Mouse (Mus musculus) liver, embryonic 14.5 days (tissue): ENCODE measurements around the gene Prop1. TPM values are rescaled to one million over a fixed set of nuclear protein-coding genes. Genes with fewer than 3 reads are reported as not detected.

Experiments
- ATAC-seq: fragments of 200-750 bp; cut with Nextera tagmentation; 2 replicates; pipeline ENCODE4 v1.8.0; 2017; ENCODE audit warnings: moderate number of reproducible peaks, mild to moderate bottlenecking, moderate library complexity; ENCODE audit not compliant: insufficient read depth
- DNase-seq, 3 experiments: peaks; one replicate each; pipeline ENCODE4 v3.0.0-alpha.2; 2012 to 2013; ENCODE audit warnings: low read depth in 3 of 3, low spot score in 3 of 3
- H3K27ac ChIP-seq: fragments of 300-500 bp; sonication (generic); 2 replicates; pipeline ENCODE4 v1.5.1; 2014; ENCODE audit warnings: moderate library complexity, mild to moderate bottlenecking, control low read depth, inconsistent platforms
- H3K27me3 ChIP-seq: fragments of 300-500 bp; sonication (generic); 2 replicates; pipeline ENCODE4 v1.6.1; 2014; ENCODE audit warnings: mild to moderate bottlenecking, low read length, moderate library complexity; ENCODE audit not compliant: control insufficient read depth, insufficient read depth
- H3K36me3 ChIP-seq: fragments of 300-500 bp; sonication (generic); replicated peaks from 2 replicates; pipeline ENCODE4 v1.6.1; 2014; ENCODE audit warnings: low read depth; ENCODE audit not compliant: control insufficient read depth, insufficient read depth
- H3K4me1 ChIP-seq, 2 experiments: fragments of 200-500 bp in 1 of 2; fragments of 300-500 bp in 1 of 2; sonication (generic) in 1 of 2; replicated peaks; 2 replicates each; pipeline ENCODE4 v1.6.1; 2012 to 2014; ENCODE audit warnings: antibody characterized with exemption in 1 of 2, inconsistent platforms in 1 of 2, low read length in 1 of 2; ENCODE audit not compliant: control insufficient read depth in 2 of 2, insufficient read depth in 2 of 2
- H3K4me2 ChIP-seq: fragments of 300-500 bp; sonication (generic); 2 replicates; pipeline ENCODE4 v1.6.1; 2014; ENCODE audit warnings: low read depth, mild to moderate bottlenecking, control low read depth, moderate library complexity
- H3K4me3 ChIP-seq, 2 experiments: fragments of 200-500 bp in 1 of 2; fragments of 300-500 bp in 1 of 2; sonication (generic) in 1 of 2; 2 replicates each; pipeline ENCODE4 v1.5.1; 2012 to 2014; ENCODE audit warnings: low read depth in 2 of 2, low read length in 2 of 2, mild to moderate bottlenecking in 2 of 2, control low read depth in 1 of 2, inconsistent platforms in 1 of 2, moderate library complexity in 1 of 2; ENCODE audit not compliant: insufficient read depth in 1 of 2
- H3K9ac ChIP-seq: fragments of 300-500 bp; sonication (generic); replicated peaks from 2 replicates; pipeline ENCODE4 v1.6.1; 2014; ENCODE audit warnings: mild to moderate bottlenecking, control low read depth, moderate library complexity
- H3K9me3 ChIP-seq: fragments of 300-500 bp; sonication (generic); 2 replicates; pipeline ENCODE4 v1.6.1; 2016; ENCODE audit warnings: low read length, mixed read lengths; ENCODE audit not compliant: control insufficient read depth
- CTCF ChIP-seq: IDR thresholded peaks from 2 replicates; pipeline ENCODE4 v1.5.1; 2016; ENCODE audit warnings: antibody characterized with exemption, low read depth, control low read depth
- EP300 ChIP-seq: IDR thresholded peaks from 2 replicates; pipeline ENCODE4 v1.6.1; 2016; ENCODE audit warnings: antibody characterized with exemption, low read depth
- WGBS: fragments of 180-500 bp; shearing (Covaris S2); extraction: QIAGEN DNeasy Blood & Tissue Kit; methylation state at CpG from one replicate; pipeline ENCODE4 v1.1.7; 2014; ENCODE audit not compliant: insufficient replicate concordance; 5-methylcytosine and 5-hydroxymethylcytosine counted together
- polyA plus RNA-seq, 2 experiments: library from polyadenylated mRNA; depleted of rRNA in 1 of 2; stranded (reverse) in 1 of 2; unstranded in 1 of 2; fragments of >200 nt; fragmentation: Nextera tagmentation in 1 of 2; extraction: Ambion mirVana in 1 of 2; gene quantifications; 2 replicates each; pipeline versions ENCODE4 v1.2.1 to v1.2.3; 2012 to 2014

The Prop1 gene
- polyA plus RNA-seq (2012; rRNA removed) (not detected in 2 replicates), polyA plus RNA-seq (2014; fragmentation: Nextera tagmentation; extraction: Ambion mirVana) (not detected in 2 replicates)

DNA sequence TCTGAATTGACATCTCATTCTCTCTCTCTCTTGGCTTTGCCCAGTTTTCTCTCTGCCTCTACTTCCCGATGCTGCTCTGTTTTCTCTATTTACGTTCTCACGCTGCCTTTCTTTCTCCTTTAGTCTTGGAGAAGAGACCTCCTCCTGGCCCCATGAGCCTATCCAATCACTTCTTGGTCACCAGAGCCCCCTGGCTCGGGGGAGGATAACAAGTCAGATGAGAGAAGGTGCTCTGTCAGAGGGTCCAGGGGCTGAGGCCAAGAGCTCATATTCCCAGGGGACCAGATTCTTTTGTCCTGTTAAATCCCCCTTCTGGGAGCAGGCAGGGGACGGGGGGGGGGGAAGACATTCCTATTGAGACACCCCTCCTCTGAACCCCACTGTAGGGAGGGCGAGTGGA, at the start of gene Prop1:
Gene Prop1, minus strand, starts transcription at position 101 of the 400 bp plus-strand sequence.
- no peaks in the 10 kb centered on the region for H3K27me3 ChIP-seq
- DNase-seq = no peak
- H3K27ac ChIP-seq = no peak within 1 kb of the TSS
- H3K9ac ChIP-seq = no peak within 1 kb of the TSS
- H3K9me3 ChIP-seq = no peaks in the 10 kb centered on the region
- TF ChIP-seq CTCF (no peak), EP300 (no peak)
- 43% methylated on average over 6 of the region's 6 CpGs for whole genome bisulfite sequencing
- H3K4me2 ChIP-seq = no peak within 1 kb of the TSS
- no peaks in the 10 kb centered on the region for H3K4me1 ChIP-seq
- no peak within 1 kb of the TSS for H3K4me3 ChIP-seq
- no peaks in the 10 kb centered on the region for H3K36me3 ChIP-seq
- no peak for ATAC-seq

DNA sequence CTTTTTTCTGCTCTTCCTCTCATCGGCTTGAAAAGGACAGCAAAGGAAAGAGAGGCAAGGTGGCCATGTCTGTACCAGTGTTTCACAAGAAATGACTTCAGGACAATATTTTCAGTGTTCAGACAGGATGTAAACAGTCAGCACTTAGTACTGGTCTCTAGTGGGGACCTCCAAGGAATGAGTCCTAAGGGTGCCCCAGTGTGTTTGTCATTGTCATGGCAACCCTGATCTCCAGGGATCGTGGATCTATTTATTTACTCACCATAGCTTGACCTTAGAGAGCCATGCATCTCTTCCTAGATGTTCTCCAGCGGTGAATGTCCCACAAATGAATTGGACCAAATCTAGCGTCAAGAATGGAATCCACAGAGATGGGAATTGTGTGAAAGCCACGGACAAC, 49.7 kb upstream of the Prop1 start, which contains the start of gene Olfr51:
Gene Olfr51, plus strand, starts transcription at position 301 of the 400 bp plus-strand sequence.
- Histone ChIP-seq H3K36me3 (no peaks in the 10 kb centered on the region), H3K27ac (no peak within 1 kb of the TSS), H3K9ac (no peak within 1 kb of the TSS), H3K4me2 (no peak within 1 kb of the TSS), H3K9me3 (no peaks in the 10 kb centered on the region), H3K4me1 (no peaks in the 10 kb centered on the region), H3K27me3 (no peaks in the 10 kb centered on the region), H3K4me3 (no peak within 1 kb of the TSS)
- 45% methylated on average over 5 of the region's 5 CpGs for WGBS
- TF ChIP-seq CTCF (no peak), EP300 (no peak)
- ATAC-seq = no peak
- DNase-seq = no peak

DNA sequence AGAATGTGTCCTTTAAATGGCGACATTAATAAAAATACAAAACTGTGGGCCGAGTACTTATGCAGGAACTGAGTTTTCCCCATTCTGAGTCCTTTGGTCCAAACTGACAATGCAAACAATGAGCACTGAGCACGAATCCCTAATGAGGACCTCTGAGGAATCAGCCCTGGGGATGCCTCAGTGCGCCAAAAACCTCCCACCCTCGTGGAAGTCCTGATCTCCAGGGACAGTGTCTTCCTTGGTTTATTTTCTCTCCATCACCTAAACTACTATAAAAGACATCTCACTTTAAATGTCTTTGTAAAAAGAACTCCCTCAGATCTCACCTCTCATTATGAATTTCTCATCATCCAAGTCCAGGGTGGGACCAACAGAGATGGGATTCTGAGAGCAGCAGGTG, 28.1 kb upstream of the Prop1 start, which contains the start of gene Olfr1377:
Gene Olfr1377, plus strand, starts transcription at position 301 of the 400 bp plus-strand sequence.
- H3K9me3 ChIP-seq = no peaks in the 10 kb centered on the region
- WGBS = 56% methylated on average over 5 of the region's 5 CpGs

DNA sequence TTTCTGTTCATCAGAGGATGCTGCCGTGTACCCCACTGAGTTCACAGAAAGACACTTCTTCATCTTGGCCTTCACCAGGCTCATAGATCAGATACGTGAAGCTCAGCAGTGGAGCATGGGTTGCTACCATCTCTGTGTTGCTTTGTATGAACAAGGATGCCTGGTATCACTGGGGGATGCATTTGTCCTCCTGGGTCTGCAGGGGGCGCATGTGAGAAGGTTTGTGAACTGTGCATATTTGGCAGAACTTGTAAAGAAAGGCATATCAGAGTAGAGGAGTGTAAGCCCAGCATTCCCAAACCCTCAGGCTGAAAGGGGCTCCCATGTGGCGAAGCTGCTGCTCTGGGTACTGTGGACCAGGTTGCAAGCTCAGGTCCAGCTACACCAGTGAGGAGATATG, 23.7 kb upstream of the Prop1 start:
- Histone ChIP-seq H3K27ac (no peak overlapping the region), H3K4me3 (no peak overlapping the region), H3K9me3 (no peaks in the 10 kb centered on the region), H3K27me3 (no peaks in the 10 kb centered on the region), H3K4me1 (no peaks in the 10 kb centered on the region), H3K9ac (no peak overlapping the region), H3K4me2 (no peak overlapping the region), H3K36me3 (no peaks in the 10 kb centered on the region)
- peak; percentile 36 for TF ChIP-seq CTCF
- no peak for TF ChIP-seq EP300
- DNase-seq = no peak
- ATAC-seq = no peak
- 46% methylated on average over 4 of the region's 4 CpGs for WGBS

More for the DNA sequence above, 28.1 kb upstream of the Prop1 start, which contains the start of gene Olfr1377:
- no peak within 1 kb of the TSS for H3K4me3 ChIP-seq
- TF ChIP-seq EP300 (no peak), CTCF (no peak)
- H3K4me1 ChIP-seq = no peaks in the 10 kb centered on the region
- H3K36me3 ChIP-seq = no peaks in the 10 kb centered on the region
- H3K9ac ChIP-seq = no peak within 1 kb of the TSS
- DNase-seq (no peak), ATAC-seq (no peak)
- H3K4me2 ChIP-seq = no peak within 1 kb of the TSS
- no peaks in the 10 kb centered on the region for H3K27me3 ChIP-seq
- H3K27ac ChIP-seq = no peak within 1 kb of the TSS

DNA sequence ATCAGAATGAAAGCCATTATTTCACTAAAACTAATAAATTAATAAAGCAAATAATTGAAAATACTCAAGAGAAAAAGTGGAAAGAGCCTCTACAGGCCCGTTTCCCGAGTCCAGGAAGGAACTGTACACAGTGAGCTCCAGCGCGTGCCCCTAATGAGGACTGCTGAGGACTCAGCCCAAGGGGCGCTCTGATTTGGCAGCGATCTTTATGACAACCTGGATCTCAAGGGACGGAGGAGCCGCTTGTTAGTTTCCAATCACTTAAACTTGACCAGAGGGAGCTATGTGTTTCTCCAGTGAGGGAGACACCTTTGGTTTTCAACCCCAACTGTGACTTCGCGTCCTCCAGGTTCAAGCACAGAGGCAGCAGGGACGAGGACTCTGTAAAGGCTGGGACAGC, 12.7 kb upstream of the Prop1 start, which contains the start of gene Olfr1378:
Gene Olfr1378, plus strand, starts transcription at position 301 of the 400 bp plus-strand sequence.
- no peak within 1 kb of the TSS for H3K4me2 ChIP-seq
- no peaks in the 10 kb centered on the region for H3K36me3 ChIP-seq
- no peak for ATAC-seq
- TF ChIP-seq CTCF = no peak
- TF ChIP-seq EP300 = no peak
- no peaks in the 10 kb centered on the region for H3K9me3 ChIP-seq
- WGBS = 72% methylated on average over 11 of the region's 11 CpGs
- no peak within 1 kb of the TSS for H3K9ac ChIP-seq
- H3K27me3 ChIP-seq = no peaks in the 10 kb centered on the region
- DNase-seq = no peak
- H3K4me1 ChIP-seq = no peaks in the 10 kb centered on the region
- no peak within 1 kb of the TSS for H3K4me3 ChIP-seq
- H3K27ac ChIP-seq = no peak within 1 kb of the TSS
